Mouse (Mus musculus) lung, embryonic 14.5 days (tissue): Measurements from ENCODE around the gene Antxr2. TPM values are rescaled to one million over a fixed set of nuclear protein-coding genes. Genes with fewer than 3 reads are reported as not detected.
A peak's percentile ranks its signal among the peaks of the same experiment; 100 is the strongest.

ENCODE experiments used
- ATAC-seq: fragments of 200-750 bp; cut with Nextera tagmentation; 2 replicates; pipeline ENCODE4 v1.8.0; 2017; ENCODE audit warnings: mild to moderate bottlenecking, moderate TSS enrichment, moderate library complexity; ENCODE audit not compliant: insufficient read depth
- DNase-seq: peaks from one replicate; pipeline ENCODE4 v3.0.0-alpha.2; 2015
- H3K27ac ChIP-seq: fragments of 300-500 bp; sonication (generic); 2 replicates; pipeline ENCODE4 v1.5.1; 2014; ENCODE audit warnings: low read depth, mild to moderate bottlenecking, moderate library complexity
- H3K27me3 ChIP-seq: fragments of 300-500 bp; sonication (generic); 2 replicates; pipeline ENCODE4 v1.6.1; 2014; ENCODE audit warnings: low read length, control low read depth; ENCODE audit not compliant: insufficient read depth
- H3K36me3 ChIP-seq: fragments of 300-500 bp; sonication (generic); 2 replicates; pipeline ENCODE4 v1.6.1; 2014; ENCODE audit warnings: control low read depth; ENCODE audit not compliant: insufficient read depth
- H3K4me1 ChIP-seq: fragments of 300-500 bp; sonication (generic); 2 replicates; pipeline ENCODE4 v1.6.1; 2014; ENCODE audit warnings: antibody characterized with exemption, control low read depth; ENCODE audit not compliant: insufficient read depth
- H3K4me2 ChIP-seq: fragments of 300-500 bp; sonication (generic); 2 replicates; pipeline ENCODE4 v1.6.1; 2014; ENCODE audit warnings: mild to moderate bottlenecking
- H3K4me3 ChIP-seq: fragments of 300-500 bp; sonication (generic); 2 replicates; pipeline ENCODE4 v1.5.1; 2014; ENCODE audit warnings: low read depth, low read length
- H3K9ac ChIP-seq: fragments of 300-500 bp; sonication (generic); 2 replicates; pipeline ENCODE4 v1.6.1; 2014
- H3K9me3 ChIP-seq: fragments of 300-500 bp; sonication (generic); 2 replicates; pipeline ENCODE4 v1.6.1; 2016; ENCODE audit warnings: low read depth, low read length, control low read depth
- CTCF ChIP-seq: IDR thresholded peaks from 2 replicates; pipeline ENCODE4 v1.5.1; 2016; ENCODE audit warnings: antibody characterized with exemption, low read depth
- WGBS: fragments of 180-500 bp; shearing (Covaris S2); extraction: QIAGEN DNeasy Blood & Tissue Kit; methylation state at CpG from one replicate; pipeline ENCODE4 v1.1.7; 2014; 5-methylcytosine and 5-hydroxymethylcytosine counted together
- polyA plus RNA-seq: library from polyadenylated mRNA; unstranded; fragments of >200 nt; fragmentation: Nextera tagmentation; extraction: Ambion mirVana; gene quantifications from 2 replicates; pipeline ENCODE4 v1.2.1, GENCODE M21; 2014

Gene Antxr2
- polyA plus RNA-seq, 1 experiment from 2014 or later = 36.5 TPM

DNA sequence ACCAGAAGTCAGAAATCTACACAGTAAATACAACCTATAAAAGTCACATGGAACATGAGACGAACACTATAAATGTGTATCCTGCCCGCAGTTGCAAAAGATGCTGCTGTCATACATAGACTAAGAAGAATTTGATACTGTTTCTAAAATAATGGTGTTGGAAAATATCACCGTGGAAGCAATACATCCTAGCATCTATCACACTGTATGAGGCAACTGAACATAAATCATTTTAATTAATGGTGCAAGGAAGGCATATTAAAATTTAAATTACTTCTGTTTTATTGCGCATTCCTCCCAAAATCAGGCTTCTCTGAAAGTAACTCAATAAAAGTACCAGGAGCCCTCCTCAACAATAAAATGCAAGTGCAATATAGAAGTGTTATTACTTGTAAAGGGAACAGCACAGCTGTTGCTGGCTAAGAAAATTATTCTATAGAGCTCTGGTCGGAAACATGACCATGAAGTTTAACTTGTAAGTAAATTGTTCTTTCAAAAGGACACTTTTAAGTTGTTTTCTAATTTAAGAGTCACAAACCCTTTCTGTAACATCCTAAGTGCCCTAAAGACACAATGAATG is 76.6 kb downstream of the Antxr2 start:
- H3K36me3 ChIP-seq = peaks cover 13% of the 10 kb centered on the region; the same call in 1 of the 2 replicates

GRCm38 (mm10) chr5:97953241-97953920 is 77.5 kb downstream of the Antxr2 start:
- peaks cover 6% of the 10 kb centered on the region; the same call in 1 of the 2 replicates for H3K36me3 ChIP-seq
- peak; percentile 14; the same call in 1 of the 2 replicates for ATAC-seq
- H3K4me3 ChIP-seq = no peak overlapping the region
- no peaks in the 10 kb centered on the region for H3K27me3 ChIP-seq
- no peak overlapping the region for H3K4me2 ChIP-seq
- no peaks in the 10 kb centered on the region for H3K9me3 ChIP-seq
- TF ChIP-seq CTCF = no peak
- no peaks in the 10 kb centered on the region for H3K4me1 ChIP-seq
- peak; percentile 72 for DNase-seq
- no peak overlapping the region for H3K9ac ChIP-seq
- H3K27ac ChIP-seq = no peak overlapping the region
- WGBS = 54% methylated on average over 11 of the region's 11 CpGs

More for the DNA sequence above, 76.6 kb downstream of the Antxr2 start:
- Histone ChIP-seq H3K4me2 (no peak overlapping the region), H3K9me3 (no peaks in the 10 kb centered on the region), H3K27ac (no peak overlapping the region), H3K27me3 (no peaks in the 10 kb centered on the region), H3K4me3 (no peak overlapping the region), H3K9ac (no peak overlapping the region), H3K4me1 (no peaks in the 10 kb centered on the region)
- ATAC-seq = no peak
- no peak for TF ChIP-seq CTCF
- no peak for DNase-seq
- 84% methylated on average over 5 of the region's 5 CpGs for WGBS

DNA sequence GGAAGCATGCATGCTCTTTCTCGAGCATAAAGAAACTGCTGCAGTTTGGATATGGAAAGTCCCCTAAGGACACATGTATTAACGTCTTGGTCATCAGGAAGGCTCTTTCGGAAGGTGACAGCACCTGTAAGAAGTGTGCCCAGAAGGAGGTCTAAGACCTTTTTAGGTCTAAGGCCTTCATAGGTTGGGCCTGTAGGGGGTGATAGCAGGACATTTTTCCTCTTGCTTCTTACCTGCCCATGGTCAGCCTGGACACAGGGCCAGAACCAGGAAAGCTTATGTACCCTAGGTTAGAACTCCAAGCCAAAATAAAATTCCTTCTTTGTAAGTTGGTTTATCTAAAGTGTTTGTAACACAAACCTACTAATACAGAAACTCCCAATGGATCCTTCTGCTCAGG is 83.6 kb downstream of the Antxr2 start:
- TF ChIP-seq CTCF = no peak

DNA sequence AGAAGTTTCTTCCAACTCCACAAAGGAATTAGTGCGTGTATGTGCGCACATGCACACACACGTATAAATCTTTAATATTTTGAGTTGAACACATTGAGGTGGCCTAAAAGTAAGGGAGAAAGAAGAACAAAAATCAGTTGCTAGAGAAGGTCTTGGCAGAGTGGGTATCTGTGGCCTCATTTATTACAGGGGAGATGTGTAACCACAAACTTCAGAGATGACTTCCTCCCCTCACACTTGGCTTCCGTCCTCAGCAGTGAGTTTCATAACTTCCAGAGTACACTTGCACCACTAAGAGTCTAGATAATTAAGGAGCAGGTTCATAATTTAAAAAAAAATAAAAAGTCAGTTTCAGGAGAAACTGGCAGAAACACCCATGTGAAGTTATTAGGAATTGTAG is 84.6 kb downstream of the Antxr2 start:
- no peak overlapping the region for H3K4me2 ChIP-seq

More for the DNA sequence above, 83.6 kb downstream of the Antxr2 start:
- no peak for DNase-seq
- H3K4me1 ChIP-seq = no peaks in the 10 kb centered on the region
- no peak overlapping the region for H3K4me2 ChIP-seq
- no peak overlapping the region for H3K27ac ChIP-seq
- no peak for ATAC-seq
- H3K27me3 ChIP-seq = no peaks in the 10 kb centered on the region
- H3K36me3 ChIP-seq = peaks cover 10% of the 10 kb centered on the region; the same call in 1 of the 2 replicates
- WGBS = 66% methylated on average over 3 of the region's 3 CpGs
- no peak overlapping the region for H3K9ac ChIP-seq
- no peak overlapping the region for H3K4me3 ChIP-seq
- H3K9me3 ChIP-seq = no peaks in the 10 kb centered on the region

GRCm38 (mm10) chr5:97935140-97936129 is 95.4 kb downstream of the Antxr2 start:
- peak; percentile 51 for TF ChIP-seq CTCF
- no peaks in the 10 kb centered on the region for H3K4me1 ChIP-seq
- ATAC-seq (peak; percentile 82), DNase-seq (peak; percentile 60)
- peak overlapping the region; percentile 44 for H3K4me3 ChIP-seq
- H3K9me3 ChIP-seq = no peaks in the 10 kb centered on the region
- H3K9ac ChIP-seq = peak overlapping the region; percentile 50
- peaks cover 4% of the 10 kb centered on the region; the same call in 1 of the 2 replicates for H3K36me3 ChIP-seq
- 4% methylated on average over 56 of the region's 56 CpGs for WGBS
- H3K4me2 ChIP-seq = peak overlapping the region; percentile 93
- no peak overlapping the region for H3K27ac ChIP-seq
- H3K27me3 ChIP-seq = peaks cover 3% of the 10 kb centered on the region; the same call in 1 of the 2 replicates

More for the DNA sequence above, 84.6 kb downstream of the Antxr2 start:
- no peak overlapping the region for H3K27ac ChIP-seq
- WGBS = 83% methylated on average over 4 of the region's 4 CpGs
- no peaks in the 10 kb centered on the region for H3K9me3 ChIP-seq
- ATAC-seq (no peak), DNase-seq (no peak)
- no peaks in the 10 kb centered on the region for H3K27me3 ChIP-seq
- no peak overlapping the region for H3K4me3 ChIP-seq
- TF ChIP-seq CTCF = no peak
- H3K4me1 ChIP-seq = no peaks in the 10 kb centered on the region
- H3K9ac ChIP-seq = no peak overlapping the region
- H3K36me3 ChIP-seq = peaks cover 10% of the 10 kb centered on the region; the same call in 1 of the 2 replicates

DNA sequence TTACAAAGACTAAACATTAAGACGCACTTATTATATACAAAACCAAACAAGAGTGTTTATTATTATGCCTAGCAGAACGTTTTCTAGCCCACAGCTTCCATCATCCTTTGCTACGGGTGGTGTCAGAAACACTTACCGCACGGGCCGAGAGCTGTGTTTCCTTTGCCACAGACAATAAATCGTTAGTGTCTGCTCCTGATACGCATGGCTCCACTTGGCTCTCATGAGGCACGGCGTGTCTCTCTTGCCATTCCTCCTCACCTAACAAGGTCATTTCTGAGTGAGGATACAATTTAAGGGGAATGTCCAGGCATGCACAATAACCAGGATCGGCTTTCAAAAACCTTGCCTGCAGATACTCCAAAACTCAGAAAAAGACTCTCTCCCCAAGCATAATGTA is 113.2 kb downstream of the Antxr2 start:
- TF ChIP-seq CTCF = no peak
- Histone ChIP-seq H3K4me3 (no peak overlapping the region), H3K36me3 (no peaks in the 10 kb centered on the region), H3K27ac (no peak overlapping the region), H3K4me1 (no peaks in the 10 kb centered on the region), H3K4me2 (no peak overlapping the region), H3K9me3 (no peaks in the 10 kb centered on the region), H3K27me3 (no peaks in the 10 kb centered on the region), H3K9ac (no peak overlapping the region)
- DNase-seq (peak; percentile 15), ATAC-seq (no peak)
- WGBS = 48% methylated on average over 11 of the region's 11 CpGs
